Mouse (Mus musculus): ENCODE results near the gene Gm21188. TPM values are rescaled to one million over a fixed set of nuclear protein-coding genes. Genes with fewer than 3 reads are reported as not detected.

Gm21188 gene
- polyA plus RNA-seq, 1 experiment from 2014 or later = not detected

Other genes starting within 250 kb of the Gm21188 start
- gene AF067063, start 222.0 kb downstream of the Gm21188 start, polyA plus RNA-seq (2015; fragmentation: Nextera tagmentation; extraction: Ambion mirVana) = not detected in 2 replicates
- gene D13Ertd608e, start 216.2 kb downstream of the Gm21188 start, polyA plus RNA-seq (2015; fragmentation: Nextera tagmentation; extraction: Ambion mirVana) = not detected in 2 replicates
- gene Tcstv1, start 157.4 kb downstream of the Gm21188 start, polyA plus RNA-seq (2015; fragmentation: Nextera tagmentation; extraction: Ambion mirVana) = not detected in 2 replicates
- gene Gm21761, start 122.9 kb downstream of the Gm21188 start, polyA plus RNA-seq (2015; fragmentation: Nextera tagmentation; extraction: Ambion mirVana) = not detected in 2 replicates
- not detected in 2 replicates for gene B020031M17Rik, start 101.4 kb downstream of the Gm21188 start, polyA plus RNA-seq (2015; fragmentation: Nextera tagmentation; extraction: Ambion mirVana)
- gene Gm36079, start 25.2 kb downstream of the Gm21188 start, polyA plus RNA-seq (2015; fragmentation: Nextera tagmentation; extraction: Ambion mirVana) = not detected in 2 replicates
- not detected in 2 replicates for gene Gm20767, start 88.1 kb upstream of the Gm21188 start, polyA plus RNA-seq (2015; fragmentation: Nextera tagmentation; extraction: Ambion mirVana)
- gene Gm21818, start 120.2 kb upstream of the Gm21188 start, polyA plus RNA-seq (2015; fragmentation: Nextera tagmentation; extraction: Ambion mirVana) = not detected in 2 replicates
- not detected in 2 replicates for gene Gm21762, start 163.8 kb upstream of the Gm21188 start, polyA plus RNA-seq (2015; fragmentation: Nextera tagmentation; extraction: Ambion mirVana)
- gene Gm21731, start 186.9 kb upstream of the Gm21188 start, polyA plus RNA-seq (2015; fragmentation: Nextera tagmentation; extraction: Ambion mirVana) = not detected in 2 replicates
- not detected in 2 replicates for gene AF067061, start 210.9 kb upstream of the Gm21188 start, polyA plus RNA-seq (2015; fragmentation: Nextera tagmentation; extraction: Ambion mirVana)
- gene BC147527, start 248.2 kb upstream of the Gm21188 start, polyA plus RNA-seq (2015; fragmentation: Nextera tagmentation; extraction: Ambion mirVana) = not detected in 2 replicates